Mouse (Mus musculus) spleen, adult 18-20 months (tissue): ENCODE data around the gene Rhou.
A peak's percentile ranks its signal among the peaks of the same experiment; 100 is the strongest.

ENCODE experiments used
- DNase-seq, 2 experiments: peaks; one replicate each; pipeline ENCODE4 v3.0.0; 2022; ENCODE audit warnings: mixed read lengths in 2 of 2

The Rhou gene

DNA sequence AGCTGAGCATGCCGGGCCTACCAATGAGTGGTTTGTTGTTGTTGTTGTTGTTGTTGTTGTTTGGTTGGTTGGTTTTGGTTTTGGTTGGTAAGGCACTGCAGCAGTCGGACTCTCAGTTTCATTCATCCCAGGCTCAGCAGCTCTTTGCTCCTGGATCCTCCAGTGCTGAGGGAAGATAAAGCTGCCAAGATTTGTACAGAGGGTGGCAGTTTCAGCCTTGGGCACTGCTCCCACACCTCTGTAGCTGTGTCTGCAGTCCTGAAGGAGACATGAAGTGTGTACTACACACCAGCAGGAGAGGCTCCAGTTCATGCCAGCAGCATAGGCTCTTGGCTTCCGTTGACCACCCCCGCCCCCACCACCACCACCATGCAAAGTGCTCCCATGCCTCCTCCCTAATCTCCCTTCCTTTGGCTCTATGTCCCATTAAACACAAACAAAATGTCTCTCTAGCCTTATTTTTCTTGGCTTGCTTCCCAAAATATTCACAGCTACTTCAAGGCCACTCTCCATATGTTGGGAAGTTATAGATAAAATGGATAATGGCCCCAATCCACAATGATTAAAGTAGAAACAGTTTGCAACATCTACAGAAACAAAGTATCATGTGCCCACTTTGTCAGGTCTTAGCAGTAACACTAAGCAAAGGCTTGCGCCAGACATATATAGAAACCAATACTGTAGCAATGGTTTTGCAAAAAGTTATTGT lies 2.2 kb upstream of the Rhou start:
- no peak for DNase-seq

DNA sequence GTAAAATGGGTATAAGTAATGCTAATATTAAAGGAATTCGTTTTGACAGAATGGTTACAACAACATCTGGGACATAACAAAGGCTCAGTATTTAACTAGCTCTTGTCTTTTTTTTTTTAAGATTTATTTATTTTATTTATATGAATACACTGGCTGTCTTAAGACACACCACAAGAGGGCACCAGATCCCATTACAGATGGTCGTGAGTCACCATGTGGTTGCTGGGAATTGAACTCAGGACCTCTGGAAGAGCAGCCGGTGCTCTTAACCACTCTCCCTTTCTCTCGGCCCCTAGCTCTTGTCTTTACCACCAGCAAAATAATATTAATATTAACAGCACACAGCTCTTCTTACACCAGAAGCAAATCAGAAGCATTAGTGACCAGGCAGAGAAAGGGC lies 1.1 kb upstream of the Rhou start:
- no peak for DNase-seq

DNA sequence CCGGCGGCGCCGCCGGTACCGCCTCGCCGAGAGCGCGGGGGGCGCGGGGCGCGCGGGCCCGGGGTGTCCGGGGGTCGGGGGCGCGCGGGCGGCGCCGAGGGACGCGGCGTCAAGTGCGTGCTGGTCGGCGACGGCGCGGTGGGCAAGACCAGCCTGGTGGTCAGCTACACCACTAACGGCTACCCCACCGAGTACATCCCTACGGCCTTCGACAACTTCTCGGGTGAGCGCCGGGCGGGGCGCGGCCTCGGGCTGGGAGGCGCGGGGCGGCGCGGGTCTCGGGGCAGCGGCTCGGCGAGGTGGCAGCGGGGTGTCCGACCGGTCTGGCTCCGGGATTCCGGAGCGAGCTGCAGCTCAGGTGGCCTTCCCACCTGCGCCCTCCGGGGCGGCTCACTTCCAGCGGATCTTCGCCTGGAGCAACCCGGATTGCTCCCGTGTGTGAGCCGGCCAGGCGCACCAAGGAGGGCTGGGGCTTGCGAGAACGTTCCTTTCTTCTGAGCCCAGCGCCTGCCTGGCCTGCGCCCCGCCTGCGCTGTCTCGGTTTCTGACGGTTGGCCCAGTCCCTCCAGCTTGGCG lies 353 bp downstream of the Rhou start:
- DNase-seq: peak in 1 of 2 experiments; percentile 10

DNA sequence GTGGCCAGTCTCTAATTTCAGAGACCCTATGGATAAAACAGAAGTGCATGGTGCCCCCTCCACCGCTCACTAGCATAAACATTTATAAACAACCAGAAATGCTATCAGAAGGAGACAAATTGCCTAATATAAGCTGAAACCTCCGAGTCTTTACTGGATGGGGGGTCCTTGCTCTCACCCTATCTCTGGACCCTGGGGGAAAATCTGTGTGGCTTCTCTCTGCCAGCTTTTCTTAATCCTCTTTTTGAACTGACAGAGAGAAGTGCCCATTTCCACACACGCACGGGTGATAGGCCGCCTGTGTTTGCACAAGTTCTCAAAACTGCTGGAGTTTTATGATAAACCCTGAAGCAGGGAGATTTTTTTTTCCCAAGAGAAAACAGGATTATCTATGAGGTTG lies 1.0 kb downstream of the Rhou start:
- DNase-seq: no peak

DNA sequence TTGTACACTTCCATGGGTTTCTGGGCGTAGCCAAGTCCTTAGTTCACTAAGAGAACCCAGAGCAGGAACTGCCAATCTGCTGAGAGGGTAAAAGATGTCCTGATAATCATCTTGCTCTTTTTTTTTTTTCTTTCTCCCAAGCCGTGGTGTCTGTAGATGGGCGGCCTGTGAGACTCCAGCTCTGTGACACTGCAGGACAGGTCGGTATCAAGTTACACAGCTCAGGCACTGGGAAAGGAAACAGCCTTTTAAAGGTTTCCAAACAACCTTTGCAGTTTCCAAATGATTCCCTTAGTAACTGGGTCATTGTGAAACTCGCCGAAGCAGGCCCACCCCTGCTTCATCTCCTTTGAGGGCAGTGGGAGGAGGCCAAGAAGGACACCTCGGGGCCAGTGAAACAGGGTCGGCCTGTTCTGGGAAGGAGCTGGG lies 1.6 kb downstream of the Rhou start:
- DNase-seq: no peak

DNA sequence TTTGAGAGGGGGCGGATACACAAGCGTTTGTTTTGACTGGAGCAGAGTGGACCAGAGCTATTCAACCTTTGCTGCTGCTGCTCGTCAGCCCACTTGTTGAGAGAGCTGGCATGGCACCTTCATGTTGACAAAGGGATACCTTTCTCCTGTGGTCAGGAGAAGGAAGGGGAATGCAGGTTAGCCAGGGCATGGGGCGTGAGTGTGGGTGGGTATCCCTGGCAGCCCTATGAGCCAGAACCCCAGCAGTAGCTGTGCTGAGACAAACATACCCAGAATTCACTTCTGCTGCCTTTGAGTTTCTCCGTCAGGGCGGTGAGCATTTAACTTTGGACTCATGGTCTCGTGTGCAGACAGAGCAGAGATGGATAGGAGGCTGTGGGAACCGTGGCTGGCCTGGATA lies 4.1 kb downstream of the Rhou start:
- DNase-seq: no peak

DNA sequence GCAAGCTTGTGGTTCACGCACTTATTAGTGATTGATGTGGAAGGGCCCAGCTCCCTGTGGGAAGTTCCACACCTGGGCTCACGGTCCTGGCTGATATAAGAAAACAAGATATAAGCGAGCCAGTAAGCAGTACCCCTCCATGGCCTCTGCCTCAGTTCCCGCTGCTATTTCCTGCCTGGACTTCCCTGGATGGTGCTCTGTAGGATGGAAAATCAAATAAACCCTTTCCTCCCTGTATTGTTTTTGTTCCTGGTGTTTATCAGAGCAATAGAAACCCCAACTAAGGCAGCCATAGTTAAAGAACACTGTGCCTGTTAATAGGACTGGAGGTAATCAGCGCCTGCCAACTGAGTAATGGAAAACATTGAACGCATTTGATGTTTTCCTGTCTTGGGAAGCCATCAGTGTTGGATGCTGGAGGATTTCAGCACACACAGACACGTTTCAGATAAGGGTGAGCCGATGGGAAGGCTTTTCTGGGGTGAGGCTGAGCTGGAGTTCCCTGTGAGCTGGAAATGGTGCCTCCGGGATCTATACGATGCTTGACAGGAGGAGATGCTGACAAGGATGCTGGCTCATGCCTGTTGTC lies 5.8 kb downstream of the Rhou start:
- no peak for DNase-seq

DNA sequence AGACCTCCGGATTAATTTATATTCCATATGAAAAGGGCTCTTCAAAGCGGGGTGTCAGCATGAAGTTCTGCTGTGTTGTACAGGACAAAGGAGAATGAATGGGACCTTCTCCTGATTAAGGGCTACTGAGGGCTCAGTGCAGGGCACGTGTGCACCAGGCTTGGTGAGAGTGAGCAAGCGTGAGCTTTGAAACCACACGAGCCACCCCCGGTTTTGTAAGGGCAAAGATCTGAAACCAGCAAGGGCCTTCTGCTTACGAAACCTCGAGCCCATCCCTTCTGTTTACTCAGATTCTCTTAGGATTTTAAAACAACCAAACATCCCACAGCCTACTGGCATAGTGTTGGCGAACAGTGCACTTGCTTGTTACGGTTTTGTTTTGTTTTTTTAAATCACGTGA lies 7.8 kb downstream of the Rhou start:
- no peak for DNase-seq

DNA sequence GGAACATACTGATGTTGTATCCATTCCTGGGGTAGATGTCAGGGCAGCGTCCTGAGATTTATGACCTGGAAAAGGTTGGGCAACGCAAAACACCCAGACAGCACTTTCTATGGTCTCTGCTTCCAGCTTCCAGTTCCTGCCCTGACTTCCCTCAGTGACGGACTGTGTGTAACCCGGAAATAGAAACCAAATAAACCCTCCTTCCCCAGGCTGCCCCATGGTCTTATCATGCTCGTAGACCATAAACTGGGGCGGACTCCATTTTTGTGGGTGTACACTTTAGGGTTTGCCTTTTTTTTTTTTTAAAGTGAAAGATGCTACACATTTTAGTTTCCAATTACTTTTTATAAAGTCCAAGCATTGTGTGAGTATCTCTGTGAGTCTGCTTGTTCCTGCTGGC lies 11.9 kb downstream of the Rhou start:
- no peak for DNase-seq

DNA sequence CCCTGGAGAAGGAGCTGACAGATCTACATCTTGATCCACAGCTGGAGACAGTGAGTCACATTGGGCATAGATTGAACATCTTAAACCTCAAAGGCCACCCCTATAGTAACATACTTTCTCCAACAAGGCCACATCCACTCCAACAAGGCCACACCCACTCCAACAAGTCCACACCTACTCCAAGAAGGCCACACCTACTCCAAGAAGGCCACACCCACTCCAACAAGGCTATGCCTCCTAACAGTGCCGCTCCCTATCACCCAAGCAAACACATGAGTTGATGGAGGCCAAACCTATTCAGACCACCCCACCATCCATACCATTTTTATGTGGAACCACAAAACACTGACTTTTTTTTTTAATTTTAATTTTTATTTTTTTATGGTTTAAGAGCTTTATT lies 13.1 kb downstream of the Rhou start:
- no peak for DNase-seq

DNA sequence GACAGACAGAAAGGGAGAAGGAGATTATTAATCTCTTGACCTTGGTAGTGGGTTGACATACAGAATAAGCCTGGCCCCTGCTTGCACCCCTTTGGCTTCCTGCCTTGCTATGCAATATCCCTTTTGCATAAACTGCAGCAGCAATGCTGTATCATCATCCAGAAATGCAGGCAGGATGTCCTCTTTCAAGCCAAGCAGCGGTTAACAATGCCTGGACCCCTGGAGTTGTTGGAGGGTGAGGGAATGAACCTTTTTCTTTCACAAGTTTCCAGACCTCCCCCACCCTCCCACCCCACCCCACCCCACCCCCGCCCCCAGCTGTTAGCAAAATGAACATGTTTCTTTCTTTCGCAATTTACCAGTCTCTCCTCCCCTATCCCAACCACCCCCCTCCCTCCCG lies 15.0 kb downstream of the Rhou start:
- no peak for DNase-seq

DNA sequence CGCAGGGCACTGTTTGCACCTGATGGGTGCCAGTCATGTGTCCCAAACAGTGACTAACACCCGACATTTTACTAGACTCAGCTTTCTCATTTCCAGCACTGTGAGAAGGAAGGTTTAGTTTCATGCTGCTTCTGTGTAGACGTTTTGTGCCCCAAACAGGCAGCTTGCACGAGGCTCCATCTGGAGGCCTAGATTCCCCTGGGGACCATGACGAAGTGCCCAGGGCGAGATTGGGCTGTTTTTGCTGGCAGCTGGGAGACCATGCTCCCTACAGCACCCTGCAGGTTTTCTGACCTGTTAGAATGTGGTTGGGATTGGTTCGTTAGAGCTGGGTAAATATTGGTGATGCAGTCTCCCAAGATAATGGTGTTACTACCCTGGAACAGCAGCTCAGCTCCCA lies 17.0 kb downstream of the Rhou start:
- no peak for DNase-seq

DNA sequence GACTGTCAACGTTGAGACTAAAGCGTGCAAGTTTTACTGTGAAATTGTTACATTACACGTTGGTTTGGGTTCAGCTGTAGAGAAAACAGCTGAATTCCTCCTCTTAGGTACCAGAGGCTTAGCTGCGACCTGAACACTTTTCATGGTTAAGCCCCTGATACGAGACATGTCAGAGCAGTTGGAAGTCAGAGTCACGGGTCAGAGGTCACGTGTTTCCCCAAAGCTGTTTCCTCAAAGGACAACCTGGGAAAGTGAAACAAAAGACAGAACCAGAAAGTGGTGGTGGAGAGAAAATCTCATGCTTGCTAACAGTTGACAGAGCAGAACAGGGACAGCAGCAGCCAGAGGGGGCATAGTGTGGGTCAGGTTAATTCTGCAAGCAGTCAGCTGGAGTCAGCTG lies 17.7 kb downstream of the Rhou start:
- DNase-seq: no peak

DNA sequence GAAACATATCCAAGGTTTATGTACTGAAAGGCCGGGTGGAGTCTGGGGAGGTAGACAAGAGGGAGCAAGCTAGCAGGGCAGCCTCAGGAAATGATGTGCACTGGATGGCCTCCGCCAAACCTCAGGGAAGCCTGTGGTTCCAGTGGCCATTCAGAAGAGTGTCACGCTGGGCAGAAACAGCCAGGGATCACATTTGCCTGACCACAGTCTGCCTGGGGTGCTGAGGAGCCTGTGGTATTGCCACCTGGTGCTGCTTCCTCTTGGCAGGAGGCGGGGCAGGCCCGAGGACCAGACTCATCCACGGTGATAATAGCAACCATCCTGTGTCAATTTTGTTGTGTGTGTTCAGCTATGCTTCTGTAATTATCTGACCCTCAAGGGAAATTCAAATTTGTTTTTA lies 18.9 kb downstream of the Rhou start:
- no peak for DNase-seq

DNA sequence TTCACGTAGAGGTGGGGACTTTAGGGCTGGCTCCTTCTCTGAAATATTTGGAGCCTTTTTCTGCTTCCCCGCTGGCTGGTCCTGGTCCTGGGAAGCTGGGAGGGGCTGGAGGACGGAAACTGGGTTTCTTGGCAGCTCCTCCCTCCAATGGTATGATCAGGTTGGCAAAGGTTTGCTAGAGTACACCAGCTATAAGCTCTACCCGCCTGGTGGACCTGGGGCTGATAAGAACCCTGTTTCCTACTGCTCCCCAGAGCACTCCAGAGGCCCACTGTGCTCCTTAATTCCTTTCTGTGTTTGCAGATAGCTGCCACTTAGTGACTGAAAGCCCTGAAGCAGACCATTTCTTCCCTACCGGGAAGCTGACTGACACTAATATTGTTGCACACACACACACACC lies 21.9 kb downstream of the Rhou start:
- DNase-seq: no peak

DNA sequence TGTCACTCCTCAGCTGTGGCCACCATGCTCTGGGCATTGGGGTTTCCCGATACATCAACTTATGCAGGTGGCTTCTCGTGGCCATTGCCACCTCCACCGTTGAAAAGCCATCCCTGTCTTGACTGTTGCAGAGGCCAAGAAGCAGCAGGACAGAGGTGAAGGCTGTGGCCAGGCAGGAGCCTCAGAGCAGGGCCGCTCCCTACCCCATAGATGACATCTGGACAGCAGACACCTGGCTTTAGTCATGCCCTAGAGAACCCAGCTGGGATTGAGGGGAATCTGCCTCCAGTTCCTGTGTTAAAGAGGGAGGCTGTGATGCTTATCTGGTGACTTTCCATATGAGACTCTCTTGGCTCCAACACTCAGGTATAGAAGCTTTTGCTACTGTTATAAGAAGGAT lies 24.7 kb downstream of the Rhou start:
- DNase-seq: no peak

DNA sequence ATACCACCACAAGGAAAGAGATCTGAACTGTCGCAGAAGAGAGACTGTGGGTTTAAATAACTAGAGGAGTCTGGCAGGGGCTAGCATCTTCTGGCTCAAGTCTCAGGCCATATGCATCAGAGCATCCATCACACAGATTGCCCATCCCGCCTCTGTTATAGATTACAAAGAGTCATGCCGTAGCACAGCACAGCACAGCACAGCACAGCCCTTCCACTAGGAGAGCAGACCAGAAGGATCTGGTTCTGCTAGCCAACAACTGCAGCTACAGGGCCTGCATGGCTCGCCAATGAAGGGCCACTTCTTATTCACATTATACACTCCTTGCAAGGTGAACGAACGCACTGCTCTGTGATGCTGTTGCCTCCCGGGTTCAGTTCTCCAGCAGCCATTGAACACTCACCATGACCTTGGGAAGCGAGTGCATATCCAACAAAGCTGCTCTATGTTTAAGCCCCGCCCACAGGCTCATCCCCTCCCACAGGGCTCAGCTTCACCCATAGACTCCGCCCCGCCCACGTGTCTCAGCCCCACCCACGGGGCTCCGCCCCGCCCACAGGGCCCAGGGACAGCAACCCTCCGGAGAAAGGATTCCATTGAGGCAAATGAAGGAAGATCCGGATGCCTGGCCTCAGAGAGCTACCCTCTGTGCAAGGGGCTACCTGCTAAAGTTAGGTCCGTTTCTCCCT lies 28.5 kb downstream of the Rhou start:
- DNase-seq: no peak

DNA sequence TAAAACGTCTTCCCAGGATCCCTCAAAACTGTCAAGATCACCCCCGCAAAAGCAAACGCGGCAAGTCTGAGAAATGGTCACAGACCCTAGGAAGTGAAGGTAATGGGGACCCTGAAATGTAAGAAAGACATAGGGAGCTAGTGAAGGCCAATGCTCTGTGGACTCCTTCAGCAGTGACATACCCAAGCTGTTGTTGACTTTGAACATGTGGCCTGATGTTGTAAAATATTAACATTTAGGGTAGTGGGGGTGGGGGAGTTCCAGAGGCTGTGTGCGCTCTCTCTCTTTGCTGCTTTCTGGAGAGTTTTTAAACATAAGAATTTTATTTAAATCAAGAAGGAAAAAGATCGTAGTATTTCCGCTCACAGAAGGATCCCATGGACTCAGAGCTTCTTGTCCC lies 29.6 kb downstream of the Rhou start:
- no peak for DNase-seq

DNA sequence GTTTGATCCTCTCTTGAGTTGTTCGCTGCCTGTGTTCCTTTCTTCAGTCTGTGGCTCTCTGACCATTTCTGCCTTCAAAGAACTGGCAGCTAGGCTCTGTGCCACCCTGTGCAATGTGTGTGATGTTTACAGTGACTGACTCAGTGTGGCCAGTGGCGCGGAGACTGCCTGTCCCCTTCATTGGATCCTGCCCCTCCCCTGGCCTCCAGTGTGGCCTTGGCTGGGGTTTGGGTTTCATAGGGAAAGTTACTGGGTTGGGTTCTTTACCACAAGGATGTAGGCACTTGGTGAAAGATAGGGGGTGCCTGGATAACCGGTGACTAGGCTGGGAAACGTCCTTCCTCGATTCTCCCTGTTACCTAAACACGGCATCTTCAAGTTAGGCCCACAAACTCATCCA lies 31.1 kb downstream of the Rhou start:
- DNase-seq: no peak

DNA sequence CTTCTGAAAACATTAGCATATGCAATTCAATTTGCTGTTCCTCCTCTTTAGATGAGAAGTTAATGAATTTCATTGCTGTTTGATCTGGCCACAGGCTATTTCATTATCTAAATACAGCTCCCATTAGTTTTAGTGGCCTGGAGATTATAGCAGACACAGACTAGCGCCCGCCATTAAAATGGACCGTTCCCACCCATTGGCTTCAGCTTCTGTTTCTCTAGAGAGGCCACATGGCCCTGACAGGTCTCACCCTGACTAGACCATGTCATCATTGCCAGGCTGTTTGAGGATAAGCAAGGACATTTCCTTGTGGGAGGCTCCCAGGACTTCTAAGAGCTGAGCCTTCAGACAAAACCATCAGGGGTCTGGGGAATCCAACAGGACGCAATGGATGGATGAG lies 31.7 kb downstream of the Rhou start:
- DNase-seq: no peak

DNA sequence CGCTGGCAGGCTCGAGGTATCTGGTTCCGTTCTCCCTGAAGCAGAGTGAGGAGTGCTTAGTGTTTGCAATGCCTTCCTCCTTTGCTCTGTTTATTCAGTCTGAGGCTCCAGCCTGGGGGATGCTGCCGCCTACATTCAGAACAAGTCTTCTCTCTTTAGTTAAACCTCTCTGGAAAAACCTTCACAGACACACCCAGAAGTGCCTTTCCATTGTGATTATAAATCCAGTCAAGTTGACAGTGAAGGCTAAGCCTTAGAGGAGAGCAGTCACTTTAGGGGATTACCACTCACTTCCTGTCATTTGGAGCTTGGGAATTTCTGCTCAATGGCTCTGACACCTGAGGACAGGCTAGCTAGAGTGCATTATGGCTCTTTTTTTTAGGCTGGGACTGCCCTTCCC lies 34.1 kb downstream of the Rhou start:
- DNase-seq: no peak

DNA sequence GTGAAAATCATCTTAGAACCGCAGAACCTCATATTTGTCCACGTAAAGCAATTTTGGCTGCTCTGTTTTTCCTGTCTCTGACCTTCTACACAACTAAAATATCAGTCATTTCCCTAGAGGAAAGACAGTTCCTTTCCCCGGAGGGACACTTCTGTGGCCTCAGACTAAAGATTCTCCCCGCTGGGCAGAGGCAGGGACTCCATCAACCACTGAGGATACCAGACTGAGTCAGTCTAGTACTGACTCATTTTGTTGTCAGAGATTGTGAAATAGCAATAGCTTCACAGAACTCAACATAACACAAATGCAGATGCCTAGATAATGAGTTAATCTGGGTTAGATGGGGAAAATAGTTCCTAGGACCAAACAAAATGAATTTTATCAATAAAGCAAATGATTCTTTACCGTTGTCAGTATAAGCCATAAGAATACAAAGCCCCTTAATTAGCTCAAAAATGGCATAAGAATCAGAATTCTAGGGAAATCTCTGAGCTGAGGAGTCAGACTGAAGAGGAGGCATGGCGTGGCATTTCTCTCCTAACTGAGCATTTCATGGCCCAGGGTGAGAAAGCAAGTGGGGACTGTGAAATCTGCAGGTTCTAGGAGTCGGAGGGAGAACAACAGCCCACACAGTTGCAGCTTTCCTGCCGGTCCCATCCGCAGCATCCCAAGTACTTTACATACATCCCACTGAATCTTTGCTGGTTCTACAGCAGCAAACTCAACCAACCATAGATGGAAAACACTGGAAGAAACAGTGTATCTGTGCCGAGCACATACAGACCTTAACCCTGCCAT lies 38.6 kb downstream of the Rhou start:
- no peak for DNase-seq

DNA sequence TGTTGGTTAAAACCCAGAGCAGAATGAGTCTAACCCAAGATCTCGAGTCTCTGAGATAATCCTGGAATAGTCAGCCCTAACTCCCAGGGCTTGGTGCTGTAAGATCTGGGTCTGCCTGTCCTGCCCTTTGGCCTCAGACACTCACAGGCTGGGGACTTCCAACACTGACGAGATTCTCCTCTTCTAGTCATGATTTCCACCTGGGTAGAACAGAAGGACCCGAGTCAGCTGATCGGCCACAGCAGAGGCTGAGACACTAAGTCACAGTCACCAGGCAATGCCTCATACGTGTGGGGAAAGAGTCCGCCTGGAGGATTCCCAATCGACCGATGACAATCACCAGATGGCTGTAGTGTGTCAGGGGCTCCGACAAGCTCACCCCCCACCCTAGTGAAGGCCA lies 42.4 kb downstream of the Rhou start:
- no peak for DNase-seq
